Mouse (Mus musculus) liver, embryonic 14.5 days (tissue): ENCODE results near the gene Med4. TPM values are rescaled to one million over a fixed set of nuclear protein-coding genes. Genes with fewer than 3 reads are reported as not detected.

Source experiments
- ATAC-seq: fragments of 200-750 bp; cut with Nextera tagmentation; 2 replicates; pipeline ENCODE4 v1.8.0; 2017; ENCODE audit warnings: moderate number of reproducible peaks, mild to moderate bottlenecking, moderate library complexity; ENCODE audit not compliant: insufficient read depth
- DNase-seq, 3 experiments: peaks; one replicate each; pipeline ENCODE4 v3.0.0-alpha.2; 2012 to 2013; ENCODE audit warnings: low read depth in 3 of 3, low spot score in 3 of 3
- H3K27ac ChIP-seq: fragments of 300-500 bp; sonication (generic); 2 replicates; pipeline ENCODE4 v1.5.1; 2014; ENCODE audit warnings: moderate library complexity, mild to moderate bottlenecking, control low read depth, inconsistent platforms
- H3K27me3 ChIP-seq: fragments of 300-500 bp; sonication (generic); 2 replicates; pipeline ENCODE4 v1.6.1; 2014; ENCODE audit warnings: mild to moderate bottlenecking, low read length, moderate library complexity; ENCODE audit not compliant: control insufficient read depth, insufficient read depth
- H3K36me3 ChIP-seq: fragments of 300-500 bp; sonication (generic); replicated peaks from 2 replicates; pipeline ENCODE4 v1.6.1; 2014; ENCODE audit warnings: low read depth; ENCODE audit not compliant: control insufficient read depth, insufficient read depth
- H3K4me1 ChIP-seq, 2 experiments: fragments of 200-500 bp in 1 of 2; fragments of 300-500 bp in 1 of 2; sonication (generic) in 1 of 2; replicated peaks; 2 replicates each; pipeline ENCODE4 v1.6.1; 2012 to 2014; ENCODE audit warnings: antibody characterized with exemption in 1 of 2, inconsistent platforms in 1 of 2, low read length in 1 of 2; ENCODE audit not compliant: control insufficient read depth in 2 of 2, insufficient read depth in 2 of 2
- H3K4me2 ChIP-seq: fragments of 300-500 bp; sonication (generic); 2 replicates; pipeline ENCODE4 v1.6.1; 2014; ENCODE audit warnings: low read depth, mild to moderate bottlenecking, control low read depth, moderate library complexity
- H3K4me3 ChIP-seq, 2 experiments: fragments of 200-500 bp in 1 of 2; fragments of 300-500 bp in 1 of 2; sonication (generic) in 1 of 2; 2 replicates each; pipeline ENCODE4 v1.5.1; 2012 to 2014; ENCODE audit warnings: low read depth in 2 of 2, low read length in 2 of 2, mild to moderate bottlenecking in 2 of 2, control low read depth in 1 of 2, inconsistent platforms in 1 of 2, moderate library complexity in 1 of 2; ENCODE audit not compliant: insufficient read depth in 1 of 2
- H3K9ac ChIP-seq: fragments of 300-500 bp; sonication (generic); replicated peaks from 2 replicates; pipeline ENCODE4 v1.6.1; 2014; ENCODE audit warnings: mild to moderate bottlenecking, control low read depth, moderate library complexity
- H3K9me3 ChIP-seq: fragments of 300-500 bp; sonication (generic); 2 replicates; pipeline ENCODE4 v1.6.1; 2016; ENCODE audit warnings: low read length, mixed read lengths; ENCODE audit not compliant: control insufficient read depth
- CTCF ChIP-seq: IDR thresholded peaks from 2 replicates; pipeline ENCODE4 v1.5.1; 2016; ENCODE audit warnings: antibody characterized with exemption, low read depth, control low read depth
- EP300 ChIP-seq: IDR thresholded peaks from 2 replicates; pipeline ENCODE4 v1.6.1; 2016; ENCODE audit warnings: antibody characterized with exemption, low read depth
- WGBS: fragments of 180-500 bp; shearing (Covaris S2); extraction: QIAGEN DNeasy Blood & Tissue Kit; methylation state at CpG from one replicate; pipeline ENCODE4 v1.1.7; 2014; ENCODE audit not compliant: insufficient replicate concordance; 5-methylcytosine and 5-hydroxymethylcytosine counted together
- polyA plus RNA-seq, 2 experiments: library from polyadenylated mRNA; depleted of rRNA in 1 of 2; stranded (reverse) in 1 of 2; unstranded in 1 of 2; fragments of >200 nt; fragmentation: Nextera tagmentation in 1 of 2; extraction: Ambion mirVana in 1 of 2; gene quantifications; 2 replicates each; pipeline versions ENCODE4 v1.2.1 to v1.2.3; 2012 to 2014

Gene Med4
- polyA plus RNA-seq, 2 experiments = 18.2 to 25.7 TPM

- Histone ChIP-seq H3K4me2 (no peak overlapping the region), H3K9ac (no peak overlapping the region), H3K36me3 (no peaks in the 10 kb centered on the region), H3K27ac (no peak overlapping the region), H3K9me3 (no peaks in the 10 kb centered on the region), H3K4me3 (no peak overlapping the region), H3K4me1 (no peaks in the 10 kb centered on the region), H3K27me3 (no peaks in the 10 kb centered on the region)
- WGBS = 53% methylated on average over 6 of the region's 6 CpGs
- DNase-seq = no peak
- ATAC-seq = no peak
- TF ChIP-seq EP300 (no peak), CTCF (no peak)
Measured at GRCm38 (mm10) chr14:73533755-73534465, 24.1 kb downstream of the Med4 start.

DNA sequence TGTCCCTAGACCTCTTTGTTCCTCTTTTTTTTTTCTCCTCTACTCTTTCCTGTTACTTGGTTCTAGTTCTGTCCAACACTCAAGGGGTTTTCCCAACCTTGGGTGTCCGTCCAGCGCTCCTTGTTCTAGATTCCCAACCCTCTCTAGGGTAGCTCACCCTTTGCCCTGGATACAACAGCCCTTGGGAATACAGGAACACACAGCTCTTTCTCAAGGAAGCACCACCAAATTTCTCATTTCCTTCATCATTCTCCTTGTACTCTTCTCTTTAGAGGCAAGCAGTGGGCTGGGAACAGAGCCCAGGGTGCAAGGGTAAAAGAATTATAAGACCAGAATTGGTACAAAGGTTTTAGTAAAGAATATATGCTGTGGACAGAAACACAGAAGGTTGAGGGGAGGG lies 25.8 kb downstream of the Med4 start:
- WGBS = 55% methylated on average over 2 of the region's 2 CpGs
- Histone ChIP-seq H3K27me3 (no peaks in the 10 kb centered on the region), H3K36me3 (no peaks in the 10 kb centered on the region), H3K4me1 (no peaks in the 10 kb centered on the region), H3K4me2 (no peak overlapping the region), H3K4me3 (no peak overlapping the region), H3K9me3 (no peaks in the 10 kb centered on the region), H3K27ac (no peak overlapping the region), H3K9ac (no peak overlapping the region)
- DNase-seq (no peak), ATAC-seq (no peak)
- TF ChIP-seq CTCF (no peak), EP300 (no peak)

DNA sequence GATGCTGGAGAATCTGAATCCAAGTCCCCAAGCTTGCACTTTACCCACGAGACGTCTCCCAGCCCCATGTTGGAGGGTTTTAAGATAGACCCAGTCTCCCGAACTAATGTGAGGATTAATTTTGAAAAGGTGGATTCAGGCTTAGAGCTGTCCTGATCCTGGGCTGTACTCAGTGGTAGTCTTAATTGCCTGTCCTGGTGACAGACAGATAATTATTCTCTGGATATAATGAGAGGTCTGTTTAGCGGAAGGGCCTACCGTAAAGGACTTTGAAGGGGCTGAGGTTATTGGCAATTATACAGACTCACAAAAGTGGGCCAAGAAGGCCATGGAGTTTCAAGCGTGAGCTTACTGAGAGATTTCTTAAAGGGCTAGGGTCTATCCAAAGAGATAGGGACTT lies 34.0 kb downstream of the Med4 start:
- no peaks in the 10 kb centered on the region for H3K27me3 ChIP-seq
- no peaks in the 10 kb centered on the region for H3K4me1 ChIP-seq
- DNase-seq (no peak), ATAC-seq (no peak)
- TF ChIP-seq CTCF = no peak
- no peak for TF ChIP-seq EP300
- H3K4me3 ChIP-seq = no peak overlapping the region
- no peaks in the 10 kb centered on the region for H3K36me3 ChIP-seq
- no peak overlapping the region for H3K9ac ChIP-seq
- H3K4me2 ChIP-seq = no peak overlapping the region
- H3K27ac ChIP-seq = no peak overlapping the region
- H3K9me3 ChIP-seq = no peaks in the 10 kb centered on the region
- 62% methylated on average over 6 of the region's 6 CpGs for WGBS

DNA sequence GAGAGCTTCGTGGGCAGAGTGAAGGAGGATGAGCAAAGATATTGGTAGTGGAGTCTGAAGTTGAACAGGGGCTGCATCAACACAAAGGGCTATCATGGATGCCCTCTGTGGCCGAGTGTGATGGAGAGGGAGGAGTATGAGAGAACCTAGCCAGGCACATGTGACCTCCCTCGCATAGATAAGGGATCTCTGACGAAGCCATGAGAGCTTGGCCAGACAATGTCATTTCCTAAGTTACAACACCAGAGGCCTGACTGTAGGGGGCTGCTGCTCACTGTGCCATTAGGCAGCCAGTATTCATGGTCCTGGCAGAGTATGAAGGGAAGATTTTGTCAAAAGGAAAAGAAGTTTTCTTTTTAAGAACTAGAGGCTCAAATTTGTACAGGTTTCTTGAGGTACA lies 37.2 kb downstream of the Med4 start:
- DNase-seq = no peak
- WGBS = 25% methylated on average over 4 of the region's 4 CpGs
- Histone ChIP-seq H3K4me2 (no peak overlapping the region), H3K27me3 (no peaks in the 10 kb centered on the region), H3K27ac (no peak overlapping the region), H3K4me3 (no peak overlapping the region), H3K9ac (no peak overlapping the region), H3K36me3 (no peaks in the 10 kb centered on the region), H3K4me1 (peaks cover 0 to 2% of the 10 kb centered on the region in 2 experiments; a peak in 2 of 4 replicates), H3K9me3 (no peaks in the 10 kb centered on the region)
- ATAC-seq = no peak
- TF ChIP-seq EP300 = no peak
- no peak for TF ChIP-seq CTCF

DNA sequence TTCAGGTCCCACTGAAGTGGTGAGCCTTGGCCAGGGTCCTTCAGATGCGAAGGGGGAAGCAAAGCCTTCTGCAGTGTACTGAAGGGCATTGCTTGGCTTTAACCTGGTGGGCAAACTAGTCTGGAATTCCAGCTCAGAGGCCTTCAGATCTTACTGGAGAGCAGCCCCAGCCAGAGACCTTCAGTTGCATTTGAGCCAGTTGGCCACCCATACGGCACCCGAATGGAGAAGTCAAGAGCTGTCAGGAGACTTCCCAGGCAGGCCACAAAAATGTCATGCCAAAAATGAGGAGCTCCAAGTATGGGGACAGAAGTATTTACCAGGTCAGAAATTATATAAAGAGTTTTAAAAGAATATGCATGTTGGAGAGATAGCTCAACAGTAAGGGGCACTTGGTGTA lies 38.2 kb downstream of the Med4 start, which contains the start of gene Nudt15:
Gene Nudt15 (minus strand): TSS at position 192 of the 400 bp plus-strand sequence.
- 63% methylated on average over 3 of the region's 3 CpGs for WGBS
- H3K27ac ChIP-seq = no peak within 1 kb of the TSS
- no peak for ATAC-seq
- H3K27me3 ChIP-seq = no peaks in the 10 kb centered on the region
- H3K4me2 ChIP-seq = no peak within 1 kb of the TSS
- no peaks in the 10 kb centered on the region for H3K36me3 ChIP-seq
- no peak for DNase-seq
- TF ChIP-seq EP300 (no peak), CTCF (no peak)
- H3K9ac ChIP-seq = no peak within 1 kb of the TSS
- H3K4me1 ChIP-seq = peaks cover 3 to 7% of the 10 kb centered on the region in 2 experiments; a peak in 2 of 4 replicates
- H3K9me3 ChIP-seq = no peaks in the 10 kb centered on the region
- H3K4me3 ChIP-seq = no peak within 1 kb of the TSS
